In the genomic region with DNA sequence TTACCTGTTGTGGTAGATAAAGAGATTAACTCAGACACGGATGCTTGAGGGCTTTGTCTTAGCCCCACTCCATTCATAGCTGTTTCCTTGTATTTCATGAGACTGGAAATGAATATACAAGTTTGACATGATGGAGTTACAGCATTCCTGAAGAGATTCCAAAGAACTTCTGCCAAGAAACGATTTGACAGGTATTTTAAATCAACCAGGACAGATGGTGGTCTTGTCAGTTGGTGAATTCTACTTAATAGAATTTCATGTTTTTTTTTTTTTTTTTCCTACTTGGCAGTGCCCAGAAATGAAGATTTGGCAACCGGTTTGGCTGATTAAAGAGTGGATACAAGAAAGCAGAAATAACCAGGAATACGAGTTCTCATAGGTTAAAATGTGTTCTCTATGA, we compare ENCODE assay signal across 24 mouse cellular contexts. TPM values are rescaled to one million over a fixed set of nuclear protein-coding genes. Genes with fewer than 3 reads are reported as not detected.
DNase-seq lines count a peak whose midpoint lies in the region; ATAC-seq lines count a peak whose summit lies in the region.
"Had no signal": no experiment of that assay in that cellular context is flagged by ENCODE, and none has a peak within 500 bp of the region (broad histone marks: within the 10 kb centered on the region; RNA-seq: fewer than 3 reads in every experiment).

No protein-coding gene starts in this region.

- ATAC-seq in forebrain, embryonic 15.5 days (replicated peaks), result peak; percentile 29
- no peak for ATAC-seq in forebrain, embryonic 12.5 days (ENCODE audit: low FRiP score)
- ATAC-seq: hindbrain, embryonic 16.5 days; inflammation-experienced regulatory T-cells, adult 6 months; intestine, embryonic 16.5 days; Patski had no signal

- DNase-seq in heart, adult 11 months, result peak; percentile 2
- DNase-seq in heart, embryonic 10.5 days (ENCODE audit: low spot score), result no peak
- peak; percentile 13 for DNase-seq in brain, adult 2 months (ENCODE audit: low read depth, low spot score)
- DNase-seq in thymus, postnatal 36 days, result no peak
- DNase-seq: adrenal gland, adult 2 months; adrenal gland, postnatal 14 days; B cell, adult 2 months; cerebellum, adult 18-20 months; cerebellum, adult 9-10 months; cerebellum, postnatal 14 days; gastrocnemius, postnatal 25 days; heart, adult 2 months; kidney, adult 18-20 months; kidney, adult 9 months had no signal

- H3K4me1 ChIP-seq in forebrain, embryonic 15.5 days, result no peaks in the 10 kb centered on the region
- H3K4me1 ChIP-seq in forebrain, embryonic 12.5 days, result no peaks in the 10 kb centered on the region
- H3K4me1 ChIP-seq in heart, embryonic 10.5 days, result no peaks in the 10 kb centered on the region
- H3K4me1 ChIP-seq: hindbrain, embryonic 13.5 days had no signal

- no peaks in the 10 kb centered on the region for H3K36me3 ChIP-seq in forebrain, embryonic 15.5 days
- H3K36me3 ChIP-seq in forebrain, embryonic 12.5 days (replicated peaks), result no peaks in the 10 kb centered on the region
- no peaks in the 10 kb centered on the region for H3K36me3 ChIP-seq in heart, embryonic 10.5 days
- H3K36me3 ChIP-seq: G1E; hindbrain, embryonic 13.5 days had no signal

- H3K9me3 ChIP-seq in forebrain, embryonic 15.5 days, result no peaks in the 10 kb centered on the region
- H3K9me3 ChIP-seq in forebrain, embryonic 12.5 days, result no peaks in the 10 kb centered on the region
- no peaks in the 10 kb centered on the region for H3K9me3 ChIP-seq in heart, embryonic 10.5 days
- H3K9me3 ChIP-seq: hindbrain, embryonic 13.5 days had no signal

- H3K4me3 ChIP-seq in forebrain, embryonic 15.5 days, result no peak overlapping the region
- no peak overlapping the region for H3K4me3 ChIP-seq in forebrain, embryonic 12.5 days (replicated peaks)
- no peak overlapping the region for H3K4me3 ChIP-seq in heart, embryonic 10.5 days
- H3K4me3 ChIP-seq: heart, adult 2 months; hindbrain, embryonic 13.5 days had no signal

- 67% methylated on average over 4 of the region's 4 CpGs for WGBS in forebrain, embryonic 15.5 days
- 84% methylated on average over 4 of the region's 4 CpGs for WGBS in forebrain, embryonic 12.5 days
- WGBS in heart, embryonic 10.5 days, result 75% methylated on average over 4 of the region's 4 CpGs

- no peaks in the 10 kb centered on the region for H3K27me3 ChIP-seq in forebrain, embryonic 15.5 days
- no peaks in the 10 kb centered on the region for H3K27me3 ChIP-seq in forebrain, embryonic 12.5 days
- no peaks in the 10 kb centered on the region for H3K27me3 ChIP-seq in heart, embryonic 10.5 days (ENCODE audit: insufficient read depth, poor library complexity, severe bottlenecking)
- H3K27me3 ChIP-seq: CH12.LX; hindbrain, embryonic 13.5 days had no signal

- no peak overlapping the region for H3K27ac ChIP-seq in forebrain, embryonic 15.5 days (replicated peaks)
- H3K27ac ChIP-seq in forebrain, embryonic 12.5 days, result no peak overlapping the region
- H3K27ac ChIP-seq in heart, embryonic 10.5 days, result no peak overlapping the region
- H3K27ac ChIP-seq: heart, adult 2 months; hindbrain, embryonic 13.5 days had no signal

- no peak overlapping the region for H3K9ac ChIP-seq in forebrain, embryonic 15.5 days (replicated peaks)
- no peak overlapping the region for H3K9ac ChIP-seq in forebrain, embryonic 12.5 days
- H3K9ac ChIP-seq: hindbrain, embryonic 13.5 days had no signal

- H3K4me2 ChIP-seq in forebrain, embryonic 15.5 days (replicated peaks), result no peak overlapping the region
- no peak overlapping the region for H3K4me2 ChIP-seq in forebrain, embryonic 12.5 days
- H3K4me2 ChIP-seq: heart, embryonic 11.5 days; hindbrain, embryonic 13.5 days had no signal

RNA-seq across cellular contexts. Expression of a gene that starts 24.7 kb away (rescaled TPM):
- polyA plus RNA-seq in forebrain, embryonic 15.5 days (2015; fragmentation: Nextera tagmentation; extraction: Ambion mirVana), result 8.6 and 10.3 TPM in 2 replicates
- polyA plus RNA-seq in forebrain, embryonic 12.5 days (2016; fragmentation: Nextera tagmentation; extraction: Ambion mirVana), result 2.1 and 2.2 TPM in 2 replicates
- polyA plus RNA-seq in heart, embryonic 10.5 days (2016; fragmentation: Nextera tagmentation; extraction: Ambion mirVana), result 0.62 and 2.4 TPM in 2 replicates
- polyA plus RNA-seq: G1E; heart, adult 2 months; inflammation-experienced regulatory T-cells, adult 6 months had no signal

Comparison
In these comparisons a context has a peak if more than half of its experiments do, and no peak if none do; other contexts are left out.
1. DNase-seq: peak in heart, adult 11 months (single experiment) and brain, adult 2 months (single experiment); none in heart, embryonic 10.5 days (single experiment) and thymus, postnatal 36 days (0 of 2).